In genomic region chr9:57671037-57671436, GRCm38 (mm10) we compare ENCODE assay signal across 36 mouse cellular contexts. TPM values are rescaled to one million over a fixed set of nuclear protein-coding genes. Genes with fewer than 3 reads are reported as not detected.
DNase-seq lines count a peak whose midpoint lies in the region; ATAC-seq and TF ChIP-seq lines count a peak whose summit lies in the region.
"Had no signal": no experiment of that assay in that cellular context is flagged by ENCODE, and none has a peak within 500 bp of the region (broad histone marks: within the 10 kb centered on the region; RNA-seq: fewer than 3 reads in every experiment).

No protein-coding gene starts in this region.

- 73% methylated on average over 4 of the region's 4 CpGs for WGBS in liver, embryonic 15.5 days (ENCODE audit: insufficient replicate concordance)
- 89% methylated on average over 4 of the region's 4 CpGs for WGBS in liver, embryonic 11.5 days
- 77% methylated on average over 4 of the region's 4 CpGs for WGBS in liver, postnatal 0 days (ENCODE audit: insufficient replicate concordance)

- TF ChIP-seq CTCF in liver, postnatal 0 days (IDR thresholded peaks at IDR 0.05; ENCODE audit: low read depth) = no peak

- H3K9me3 ChIP-seq in liver, embryonic 15.5 days (replicated peaks) = no peaks in the 10 kb centered on the region
- H3K9me3 ChIP-seq in liver, embryonic 11.5 days (ENCODE audit: control insufficient read depth, low read length) = no peaks in the 10 kb centered on the region
- no peaks in the 10 kb centered on the region for H3K9me3 ChIP-seq in liver, postnatal 0 days (ENCODE audit: low read length)
- H3K9me3 ChIP-seq: embryonic facial prominence, embryonic 10.5 days; embryonic facial prominence, embryonic 13.5 days; forebrain, embryonic 13.5 days; G1E; heart, embryonic 10.5 days; heart, embryonic 13.5 days had no signal

- peak overlapping the region; percentile 69 for H3K27ac ChIP-seq in liver, embryonic 15.5 days (replicated peaks)
- H3K27ac ChIP-seq in liver, embryonic 11.5 days (ENCODE audit: low read depth, low read length) = no peak overlapping the region
- H3K27ac ChIP-seq in liver, postnatal 0 days (ENCODE audit: low read depth) = peak overlapping the region; percentile 20
- H3K27ac ChIP-seq: embryonic facial prominence, embryonic 10.5 days; embryonic facial prominence, embryonic 13.5 days; forebrain, embryonic 13.5 days; gastrocnemius, adult 2 months; heart, adult 2 months; heart, embryonic 10.5 days; heart, embryonic 13.5 days; hindbrain, embryonic 14.5 days; hindbrain, postnatal 0 days had no signal

- no peak overlapping the region for H3K4me3 ChIP-seq in liver, embryonic 15.5 days (replicated peaks)
- no peak overlapping the region for H3K4me3 ChIP-seq in liver, embryonic 11.5 days (ENCODE audit: low read depth, low read length)
- H3K4me3 ChIP-seq in liver, postnatal 0 days (ENCODE audit: low read depth, low read length) = no peak overlapping the region
- H3K4me3 ChIP-seq: embryonic facial prominence, embryonic 10.5 days; embryonic facial prominence, embryonic 13.5 days; erythroblast, embryonic 14.5 days; forebrain, embryonic 13.5 days; gastrocnemius, adult 2 months; heart, adult 2 months; heart, embryonic 10.5 days; heart, embryonic 13.5 days had no signal

- no peak for ATAC-seq in liver, embryonic 15.5 days (ENCODE audit: insufficient read depth)
- no peak for ATAC-seq in liver, embryonic 11.5 days (replicated peaks; ENCODE audit: low FRiP score)
- ATAC-seq in liver, postnatal 0 days = no peak
- ATAC-seq: forebrain, embryonic 13.5 days; forebrain, postnatal 0 days; hindbrain, postnatal 0 days; inflammation-experienced regulatory T-cells, adult 6 months; Patski had no signal

- TF ChIP-seq EP300 in liver, postnatal 0 days (IDR thresholded peaks at IDR 0.05; ENCODE audit: low read depth) = no peak

- no peak overlapping the region for H3K4me2 ChIP-seq in liver, embryonic 15.5 days
- no peak overlapping the region for H3K4me2 ChIP-seq in liver, embryonic 11.5 days
- H3K4me2 ChIP-seq in liver, postnatal 0 days (ENCODE audit: low read depth, low read length) = no peak overlapping the region
- H3K4me2 ChIP-seq: embryonic facial prominence, embryonic 13.5 days; forebrain, embryonic 13.5 days; heart, embryonic 13.5 days; hindbrain, embryonic 14.5 days had no signal

- no peak overlapping the region for H3K9ac ChIP-seq in liver, embryonic 15.5 days
- H3K9ac ChIP-seq in liver, embryonic 11.5 days (ENCODE audit: low read depth, low read length) = no peak overlapping the region
- no peak overlapping the region for H3K9ac ChIP-seq in liver, postnatal 0 days (replicated peaks)
- H3K9ac ChIP-seq: embryonic facial prominence, embryonic 13.5 days; forebrain, embryonic 13.5 days; forebrain, postnatal 0 days; heart, embryonic 13.5 days; hindbrain, embryonic 14.5 days had no signal

- H3K27me3 ChIP-seq in liver, embryonic 15.5 days = peaks cover 3% of the 10 kb centered on the region; the same call in 1 of the 2 replicates
- no peaks in the 10 kb centered on the region for H3K27me3 ChIP-seq in liver, embryonic 11.5 days (replicated peaks; ENCODE audit: control insufficient read depth, insufficient read depth, low read length)
- no peaks in the 10 kb centered on the region for H3K27me3 ChIP-seq in liver, postnatal 0 days (ENCODE audit: insufficient read depth, low read length)
- H3K27me3 ChIP-seq: embryonic facial prominence, embryonic 13.5 days had no signal

- DNase-seq in heart, adult 11 months = peak; percentile 67
- DNase-seq in heart, adult 18-20 months = no peak
- DNase-seq in liver, embryonic 11.5 days (ENCODE audit: low spot score) = no peak
- no peak for DNase-seq in liver, postnatal 0 days
- DNase-seq in embryo, embryonic 11 days = no peak
- DNase-seq: adrenal gland, postnatal 10 days; adrenal gland, postnatal 36 days; B cell, adult 2 months; cerebellum, adult 18-20 months; cerebellum, adult 9-11 months; cerebellum, postnatal 25 days; forebrain, postnatal 0 days; gastrocnemius, adult 2 months; gastrocnemius, postnatal 14 days; heart, adult 2 months; heart, postnatal 14 days; heart, postnatal 4 days had no signal

- peaks cover 8% of the 10 kb centered on the region for H3K4me1 ChIP-seq in liver, embryonic 15.5 days (replicated peaks)
- H3K4me1 ChIP-seq in liver, embryonic 11.5 days (replicated peaks; ENCODE audit: control insufficient read depth, insufficient read depth, low read length) = no peaks in the 10 kb centered on the region; the same call in 1 of the 2 replicates
- peaks cover 23% of the 10 kb centered on the region for H3K4me1 ChIP-seq in liver, postnatal 0 days (ENCODE audit: insufficient read depth)
- H3K4me1 ChIP-seq: embryonic facial prominence, embryonic 10.5 days; embryonic facial prominence, embryonic 13.5 days; forebrain, embryonic 13.5 days had no signal

- no peaks in the 10 kb centered on the region for H3K36me3 ChIP-seq in liver, embryonic 15.5 days (replicated peaks)
- H3K36me3 ChIP-seq in liver, embryonic 11.5 days (ENCODE audit: control insufficient read depth, insufficient read depth, low read length) = no peaks in the 10 kb centered on the region
- no peaks in the 10 kb centered on the region for H3K36me3 ChIP-seq in liver, postnatal 0 days (replicated peaks; ENCODE audit: insufficient read depth, low read length)
- H3K36me3 ChIP-seq: embryonic facial prominence, embryonic 10.5 days; embryonic facial prominence, embryonic 13.5 days; G1E; heart, embryonic 10.5 days; heart, embryonic 13.5 days had no signal

RNA-seq across cellular contexts. Expression of gene Cyp1a2, which starts 12.5 kb away (rescaled TPM):
- total RNA-seq in heart, adult 18-20 months (2021) = not detected
- polyA plus RNA-seq in liver, embryonic 15.5 days (2015; fragmentation: Nextera tagmentation; extraction: Ambion mirVana) = 0.14 and 0.15 TPM in 2 replicates
- polyA plus RNA-seq in liver, embryonic 11.5 days (2014; fragmentation: Nextera tagmentation; extraction: Ambion mirVana) = not detected in 2 replicates
- polyA plus RNA-seq in liver, postnatal 0 days (2015; fragmentation: Nextera tagmentation; extraction: Ambion mirVana) = 19.9 and 30.7 TPM in 2 replicates
- total RNA-seq: CH12.LX; common myeloid progenitor, adult 5-6 weeks; forebrain, postnatal 0 days; G1E; gastrocnemius, adult 2 months; gastrocnemius, postnatal 14 days; heart, adult 2 months; heart, postnatal 14 days; heart, postnatal 4 days; hindbrain, postnatal 0 days had no signal
- polyA plus RNA-seq: embryonic facial prominence, embryonic 10.5 days; embryonic facial prominence, embryonic 13.5 days; erythroblast, embryonic 14.5 days; forebrain, embryonic 13.5 days; forebrain, postnatal 0 days; frontal cortex, adult 2 months; G1E; heart, adult 2 months; heart, embryonic 10.5 days; heart, embryonic 13.5 days; hindbrain, embryonic 11.5 days; hindbrain, embryonic 14.5 days; hindbrain, postnatal 0 days; inflammation-experienced regulatory T-cells, adult 6 months; Patski had no signal

RNA-seq across cellular contexts. Expression of gene Cyp1a1, which starts 16.7 kb away (rescaled TPM):
- total RNA-seq in heart, adult 18-20 months (2021) = under 1 TPM; 0.15 to 0.39 TPM
- polyA plus RNA-seq in liver, embryonic 15.5 days (2015; fragmentation: Nextera tagmentation; extraction: Ambion mirVana) = 0.13 and 0.16 TPM in 2 replicates
- polyA plus RNA-seq in liver, embryonic 11.5 days (2014; fragmentation: Nextera tagmentation; extraction: Ambion mirVana) = 0.66 and 0.92 TPM in 2 replicates
- polyA plus RNA-seq in liver, postnatal 0 days (2015; fragmentation: Nextera tagmentation; extraction: Ambion mirVana) = 2.2 and 4.3 TPM in 2 replicates
- total RNA-seq: G1E; gastrocnemius, postnatal 4 days; heart, postnatal 14 days; heart, postnatal 4 days had no signal
- polyA plus RNA-seq: embryonic facial prominence, embryonic 13.5 days; erythroblast, embryonic 14.5 days; forebrain, embryonic 13.5 days; G1E; heart, embryonic 10.5 days; heart, embryonic 13.5 days; heart, embryonic 16.5 days; hindbrain, embryonic 11.5 days; Patski had no signal

RNA-seq across cellular contexts. Expression of gene Csk, which starts 17.6 kb away (rescaled TPM):
- 10 to 100 TPM; 23.7 to 30.6 TPM for total RNA-seq in heart, adult 18-20 months (2021)
- 15.4 and 15.9 TPM in 2 replicates for polyA plus RNA-seq in liver, embryonic 15.5 days (2015; fragmentation: Nextera tagmentation; extraction: Ambion mirVana)
- 45.2 and 47.7 TPM in 2 replicates for polyA plus RNA-seq in liver, embryonic 11.5 days (2014; fragmentation: Nextera tagmentation; extraction: Ambion mirVana)
- 13.6 and 15.5 TPM in 2 replicates for polyA plus RNA-seq in liver, postnatal 0 days (2015; fragmentation: Nextera tagmentation; extraction: Ambion mirVana)

RNA-seq across cellular contexts. Expression of gene Edc3, which starts 37.3 kb away (rescaled TPM):
- 1 to 10 TPM; 4.7 to 6.6 TPM for total RNA-seq in heart, adult 18-20 months (2021)
- 13.8 and 16.2 TPM in 2 replicates for polyA plus RNA-seq in liver, embryonic 15.5 days (2015; fragmentation: Nextera tagmentation; extraction: Ambion mirVana)
- 22.2 and 23.5 TPM in 2 replicates for polyA plus RNA-seq in liver, embryonic 11.5 days (2014; fragmentation: Nextera tagmentation; extraction: Ambion mirVana)
- polyA plus RNA-seq in liver, postnatal 0 days (2015; fragmentation: Nextera tagmentation; extraction: Ambion mirVana) = 9.9 and 13.2 TPM in 2 replicates

RNA-seq across cellular contexts. Expression of gene Lman1l, which starts 50.5 kb away (rescaled TPM):
- under 1 TPM; 0.15 to 0.23 TPM for total RNA-seq in heart, adult 18-20 months (2021)
- not detected in 2 replicates for polyA plus RNA-seq in liver, embryonic 15.5 days (2015; fragmentation: Nextera tagmentation; extraction: Ambion mirVana)
- polyA plus RNA-seq in liver, embryonic 11.5 days (2014; fragmentation: Nextera tagmentation; extraction: Ambion mirVana) = not detected in 2 replicates
- not detected in 2 replicates for polyA plus RNA-seq in liver, postnatal 0 days (2015; fragmentation: Nextera tagmentation; extraction: Ambion mirVana)
- total RNA-seq: adrenal gland, adult 18-20 months; adrenal gland, postnatal 10 days; adrenal gland, postnatal 36 days; CH12.LX; common myeloid progenitor, adult 5-6 weeks; forebrain, postnatal 0 days; G1E; gastrocnemius, adult 2 months; gastrocnemius, postnatal 14 days; gastrocnemius, postnatal 4 days; heart, adult 2 months; heart, postnatal 14 days; heart, postnatal 4 days; hindbrain, postnatal 0 days had no signal
- polyA plus RNA-seq: embryonic facial prominence, embryonic 10.5 days; embryonic facial prominence, embryonic 13.5 days; erythroblast, embryonic 14.5 days; forebrain, embryonic 13.5 days; forebrain, postnatal 0 days; G1E; heart, embryonic 10.5 days; heart, embryonic 13.5 days; heart, embryonic 16.5 days; hindbrain, embryonic 11.5 days; hindbrain, embryonic 14.5 days; hindbrain, postnatal 0 days had no signal

Comparison
In these comparisons a context has a peak if more than half of its experiments do, and no peak if none do; other contexts are left out.
1. RNA of gene Cyp1a2, which starts 12.5 kb away (polyA plus RNA-seq): 19.9 to 30.7 TPM in liver, postnatal 0 days; 0.14 to 0.15 TPM in liver, embryonic 15.5 days and not detected in liver, embryonic 11.5 days; every median in the first group is over 10 times any median in the second.